Mouse (Mus musculus): Measurements from ENCODE around the gene Mcm6. TPM values are rescaled to one million over a fixed set of nuclear protein-coding genes. Genes with fewer than 3 reads are reported as not detected.

Mcm6 gene
- polyA plus RNA-seq (2015; fragmentation: Nextera tagmentation; extraction: Ambion mirVana) = 211 and 212 TPM in 2 replicates

DNA sequence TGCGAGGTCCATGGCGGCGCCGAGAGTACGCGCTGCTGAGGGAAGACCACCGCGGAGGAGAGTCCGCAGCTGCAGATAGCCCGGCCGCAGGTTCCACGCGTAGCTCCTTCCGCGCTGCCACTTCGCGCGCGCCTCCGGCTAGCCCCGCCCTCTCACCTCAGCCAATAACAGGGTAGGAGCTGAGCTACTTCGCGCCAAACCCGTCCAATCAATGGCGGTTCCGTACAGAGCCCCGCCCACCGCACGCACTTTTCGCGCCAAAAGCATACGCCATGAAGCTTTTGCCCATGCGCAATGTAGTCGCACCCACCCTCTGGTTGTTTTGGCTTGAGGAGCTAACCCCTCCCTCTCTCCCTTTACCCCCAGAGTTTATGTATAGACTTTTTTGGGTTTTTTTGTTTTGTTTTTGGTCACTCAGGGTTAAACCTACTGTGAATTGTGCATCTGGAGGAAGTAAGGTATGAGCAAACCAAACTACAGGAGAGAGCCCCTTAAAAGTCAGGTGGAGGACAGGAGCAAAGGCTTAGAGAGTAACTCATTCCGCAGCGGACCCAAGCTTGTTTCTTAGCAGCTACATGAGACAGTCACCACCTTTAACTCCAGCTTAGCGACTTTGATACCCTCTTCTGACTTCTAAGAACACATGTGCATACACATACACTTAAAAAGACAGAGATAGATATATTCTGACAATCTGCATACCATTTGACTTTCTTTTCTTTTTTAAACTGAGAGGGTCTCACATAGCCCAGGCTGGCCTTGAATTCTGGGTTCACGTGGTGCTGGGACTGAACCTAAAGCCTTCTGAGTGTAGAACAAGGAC is at the start of gene Mcm6:
Gene Mcm6 (minus strand): TSS at position 111 of the 823 bp plus-strand sequence.
- Histone ChIP-seq H3K4me2 (peak within 1 kb of the TSS; percentile 82), H3K9ac (peak within 1 kb of the TSS; percentile 91), H3K36me3 (replicated peaks) (peaks cover 54% of the 10 kb centered on the region), H3K9me3 (replicated peaks) (no peaks in the 10 kb centered on the region), H3K27ac (replicated peaks) (peak within 1 kb of the TSS; percentile 85), H3K4me3 (replicated peaks) (peak within 1 kb of the TSS; percentile 97), H3K4me1 (replicated peaks) (peaks cover 48% of the 10 kb centered on the region), H3K27me3 (no peaks in the 10 kb centered on the region)
- 2% methylated on average over 38 of the region's 38 CpGs for WGBS (ENCODE audit: insufficient replicate concordance)
- ATAC-seq (ENCODE audit: insufficient read depth) = peak; percentile 92

DNA sequence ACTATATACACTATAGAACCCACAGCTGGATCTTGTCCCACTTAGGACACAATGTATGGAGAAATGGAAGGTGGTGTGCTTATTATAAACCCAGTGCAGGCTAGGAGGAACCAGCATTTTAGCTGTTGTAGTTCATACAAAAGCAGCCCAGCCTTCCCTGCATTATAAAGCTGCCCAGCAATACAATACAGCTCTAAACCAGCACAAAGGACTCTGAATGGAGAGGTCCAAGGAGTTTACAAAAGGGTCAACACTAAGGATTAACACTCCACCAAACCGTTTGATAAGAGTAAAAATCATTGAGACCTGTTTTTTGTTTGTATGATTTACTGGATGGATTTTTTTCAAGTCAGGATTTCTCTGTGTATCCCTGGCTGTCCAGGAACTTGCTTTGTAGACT is 47.4 kb upstream of the Mcm6 start:
- Histone ChIP-seq H3K27ac (replicated peaks) (no peak overlapping the region), H3K4me2 (no peak overlapping the region), H3K36me3 (replicated peaks) (peaks cover 52% of the 10 kb centered on the region), H3K9me3 (replicated peaks) (no peaks in the 10 kb centered on the region), H3K27me3 (no peaks in the 10 kb centered on the region), H3K4me1 (replicated peaks) (peaks cover 21% of the 10 kb centered on the region; the same call in 1 of the 2 replicates), H3K4me3 (replicated peaks) (no peak overlapping the region), H3K9ac (no peak overlapping the region)
- 59% methylated on average over 1 of the region's 1 CpGs for WGBS (ENCODE audit: insufficient replicate concordance)
- ATAC-seq (ENCODE audit: insufficient read depth) = no peak

DNA sequence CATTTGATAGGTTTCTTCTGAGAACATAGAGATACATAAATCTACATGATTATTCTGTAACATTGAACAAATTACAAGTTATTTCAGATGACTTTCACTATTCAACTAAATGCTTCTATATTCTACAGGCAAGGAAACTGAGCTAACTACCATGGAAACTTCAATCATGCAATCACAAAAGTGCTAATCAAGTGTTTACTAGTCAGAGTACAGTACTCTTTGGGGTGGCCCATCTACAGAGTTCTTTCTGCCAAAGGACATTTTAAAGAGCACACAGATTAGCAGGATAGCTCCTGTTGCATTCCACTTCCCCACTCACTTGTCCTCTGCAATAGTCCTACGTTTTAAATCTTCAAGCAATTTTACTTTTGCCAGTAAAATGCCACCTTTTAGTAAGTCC is 46.2 kb upstream of the Mcm6 start:
- Histone ChIP-seq H3K4me3 (replicated peaks) (no peak overlapping the region), H3K27ac (replicated peaks) (no peak overlapping the region), H3K9ac (no peak overlapping the region), H3K9me3 (replicated peaks) (no peaks in the 10 kb centered on the region), H3K36me3 (replicated peaks) (peaks cover 55% of the 10 kb centered on the region), H3K4me1 (replicated peaks) (peaks cover 17% of the 10 kb centered on the region; the same call in 1 of the 2 replicates), H3K4me2 (no peak overlapping the region), H3K27me3 (no peaks in the 10 kb centered on the region)
- 55% methylated on average over 1 of the region's 1 CpGs for WGBS (ENCODE audit: insufficient replicate concordance)
- ATAC-seq (ENCODE audit: insufficient read depth) = no peak

DNA sequence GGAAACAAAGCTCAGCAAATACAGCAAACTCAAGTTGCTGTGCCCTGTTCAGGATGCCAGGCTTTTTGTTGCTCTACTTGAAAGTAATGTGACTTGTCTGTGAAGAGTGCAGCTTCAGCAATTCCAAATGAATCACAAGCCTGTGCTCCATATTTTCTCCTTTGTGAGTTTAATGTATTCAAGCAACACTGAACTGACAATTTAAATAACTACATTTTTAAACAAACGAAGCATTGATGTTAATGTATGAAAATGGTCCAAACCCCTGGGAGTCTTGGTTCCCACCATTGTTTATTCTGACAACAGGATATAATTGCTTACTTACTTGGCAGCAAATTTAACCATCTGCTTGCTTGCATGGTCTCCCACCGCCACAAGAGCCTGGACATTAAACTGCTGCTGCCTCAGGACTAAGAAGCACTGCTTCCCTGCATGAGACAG is 45.6 kb upstream of the Mcm6 start:
- Histone ChIP-seq H3K27ac (replicated peaks) (no peak overlapping the region), H3K4me1 (replicated peaks) (peaks cover 17% of the 10 kb centered on the region; the same call in 1 of the 2 replicates), H3K36me3 (replicated peaks) (peaks cover 52% of the 10 kb centered on the region), H3K9ac (no peak overlapping the region), H3K4me3 (replicated peaks) (no peak overlapping the region), H3K4me2 (no peak overlapping the region), H3K9me3 (replicated peaks) (no peaks in the 10 kb centered on the region), H3K27me3 (no peaks in the 10 kb centered on the region)
- no peak for ATAC-seq (ENCODE audit: insufficient read depth)
- WGBS (ENCODE audit: insufficient replicate concordance) = 77% methylated on average over 2 of the region's 2 CpGs

DNA sequence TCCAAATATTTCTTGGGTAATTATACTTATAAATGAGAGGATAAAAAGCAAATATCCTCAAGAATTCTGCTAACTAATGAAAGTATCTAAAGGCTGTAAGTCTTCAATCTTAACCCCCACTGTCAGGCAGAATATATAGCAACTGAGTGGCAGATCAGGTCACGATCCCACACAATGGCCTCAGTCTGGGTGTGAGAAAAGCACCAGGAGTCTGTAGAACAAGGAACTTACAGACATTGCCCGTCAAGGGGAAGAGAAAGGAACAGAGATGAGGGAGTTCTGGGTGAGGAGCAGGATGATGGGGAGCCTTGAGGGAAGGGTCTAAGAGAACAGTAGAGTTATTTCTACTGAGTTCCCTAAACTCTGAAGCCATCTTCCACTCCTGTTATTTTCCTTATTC is 41.5 kb upstream of the Mcm6 start:
- Histone ChIP-seq H3K27ac (replicated peaks) (no peak overlapping the region), H3K4me3 (replicated peaks) (no peak overlapping the region), H3K9me3 (replicated peaks) (no peaks in the 10 kb centered on the region), H3K27me3 (no peaks in the 10 kb centered on the region), H3K9ac (no peak overlapping the region), H3K4me2 (no peak overlapping the region), H3K36me3 (replicated peaks) (peaks cover 70% of the 10 kb centered on the region), H3K4me1 (replicated peaks) (no peaks in the 10 kb centered on the region)
- no peak for ATAC-seq (ENCODE audit: insufficient read depth)
- 79% methylated on average over 2 of the region's 2 CpGs for WGBS (ENCODE audit: insufficient replicate concordance)

DNA sequence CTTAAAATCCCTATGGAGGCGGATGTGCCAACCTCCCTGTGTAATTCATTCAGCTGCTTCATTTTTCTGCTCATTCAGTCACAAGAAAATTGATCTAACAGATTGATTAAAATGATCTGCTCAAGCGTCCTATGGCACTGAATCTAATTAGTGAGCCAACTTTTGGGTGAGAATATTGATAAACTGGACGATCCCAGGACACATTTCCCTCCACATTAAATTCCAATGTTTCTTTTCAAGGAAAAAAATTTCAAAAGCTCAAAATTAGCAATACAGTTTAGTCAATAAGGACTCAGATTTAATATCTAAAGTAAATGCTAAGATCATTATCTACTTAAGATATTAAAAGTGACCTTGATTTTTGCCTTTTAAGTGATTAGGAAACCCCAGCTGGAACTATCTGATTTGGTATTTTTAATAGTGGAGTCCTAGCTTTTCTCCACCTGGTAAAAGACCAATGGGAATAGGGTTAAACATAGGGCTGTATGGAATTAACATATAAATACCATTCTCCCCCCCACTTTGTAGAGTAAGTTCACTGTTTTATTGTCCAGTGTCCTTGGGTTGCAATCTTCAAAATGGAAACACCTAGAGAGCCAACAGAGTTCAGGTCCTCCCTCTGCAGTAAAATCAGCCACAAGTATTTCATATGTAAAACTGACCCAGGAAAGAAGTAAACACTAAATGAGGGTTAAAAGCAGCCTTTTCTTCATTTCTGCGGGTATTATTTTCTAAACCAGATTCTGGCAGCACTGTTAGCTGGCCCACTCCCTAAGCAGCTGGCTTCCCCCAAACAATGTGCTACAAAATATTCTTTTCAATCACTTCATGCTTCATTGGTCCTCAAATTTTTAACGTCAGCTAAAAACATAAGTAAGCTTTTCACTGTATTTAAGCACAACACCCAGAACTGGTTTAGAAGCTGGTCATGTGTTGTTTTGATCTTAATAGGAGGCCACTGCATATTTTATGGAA is 40.8 kb upstream of the Mcm6 start:
- no peaks in the 10 kb centered on the region for H3K27me3 ChIP-seq
- no peak overlapping the region for H3K4me3 ChIP-seq (replicated peaks)
- H3K4me1 ChIP-seq (replicated peaks) = no peaks in the 10 kb centered on the region
- no peaks in the 10 kb centered on the region for H3K9me3 ChIP-seq (replicated peaks)
- ATAC-seq (ENCODE audit: insufficient read depth) = no peak
- H3K27ac ChIP-seq (replicated peaks) = no peak overlapping the region
- no peak overlapping the region for H3K4me2 ChIP-seq
- H3K9ac ChIP-seq = no peak overlapping the region
- 71% methylated on average over 5 of the region's 5 CpGs for WGBS (ENCODE audit: insufficient replicate concordance)
- H3K36me3 ChIP-seq (replicated peaks) = peaks cover 74% of the 10 kb centered on the region

DNA sequence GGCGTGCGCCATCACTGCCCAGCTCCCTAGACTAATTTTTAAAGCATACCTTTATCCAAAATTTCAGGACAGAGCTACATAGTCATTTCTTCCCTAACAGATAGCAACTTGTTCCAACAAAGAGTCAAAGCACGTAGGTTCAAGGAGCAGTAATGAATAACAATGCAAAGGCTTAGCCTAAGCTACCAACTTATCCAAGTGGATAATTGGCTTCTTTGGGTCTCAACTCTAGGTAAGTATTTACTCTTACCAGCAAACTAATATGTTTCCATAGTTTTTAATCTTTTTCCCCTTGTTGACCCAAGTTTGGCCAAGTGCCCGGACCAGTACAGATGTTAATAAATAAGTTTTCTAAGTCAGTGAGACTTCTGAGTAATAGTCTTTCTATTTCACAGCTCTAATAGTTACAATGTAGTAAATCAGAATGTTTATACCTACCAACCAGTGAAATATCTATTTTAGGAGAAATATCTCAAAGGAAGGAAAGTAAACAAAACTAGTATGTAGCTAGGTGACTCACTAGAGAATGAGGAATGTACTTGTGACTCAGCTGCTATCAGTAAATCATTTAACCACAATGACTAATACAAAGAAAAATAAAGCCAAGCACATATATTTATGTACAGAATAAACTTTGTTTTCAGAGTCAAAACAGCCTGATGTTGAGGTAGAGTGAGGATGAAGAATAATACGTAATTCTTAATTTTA is 39.4 kb upstream of the Mcm6 start:
- no peak overlapping the region for H3K9ac ChIP-seq
- no peaks in the 10 kb centered on the region for H3K9me3 ChIP-seq (replicated peaks)
- no peak overlapping the region for H3K4me3 ChIP-seq (replicated peaks)
- no peaks in the 10 kb centered on the region for H3K27me3 ChIP-seq
- no peak for ATAC-seq (ENCODE audit: insufficient read depth)
- peaks cover 67% of the 10 kb centered on the region for H3K36me3 ChIP-seq (replicated peaks)
- no peaks in the 10 kb centered on the region for H3K4me1 ChIP-seq (replicated peaks)
- H3K4me2 ChIP-seq = no peak overlapping the region
- 83% methylated on average over 5 of the region's 5 CpGs for WGBS (ENCODE audit: insufficient replicate concordance)
- no peak overlapping the region for H3K27ac ChIP-seq (replicated peaks)

DNA sequence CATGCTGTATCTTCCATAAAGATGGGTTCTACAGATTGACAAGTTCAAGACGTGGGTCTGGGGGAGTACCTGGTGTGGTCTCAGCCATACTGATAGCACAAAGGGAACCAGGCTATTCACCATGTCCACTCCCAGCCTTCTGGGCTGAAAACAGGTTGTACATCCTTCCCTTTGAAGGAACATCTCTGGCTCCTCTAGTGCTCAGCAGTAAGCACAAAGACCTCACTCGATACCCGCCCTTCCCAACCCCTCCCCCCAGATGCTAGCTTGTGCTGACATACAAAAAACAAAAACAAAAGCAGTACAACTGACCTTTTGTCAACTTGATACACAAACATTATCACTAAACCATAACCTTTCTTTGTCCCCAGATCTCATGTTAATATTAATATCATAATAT is 35.2 kb upstream of the Mcm6 start:
- 78% methylated on average over 3 of the region's 3 CpGs for WGBS (ENCODE audit: insufficient replicate concordance)
- no peak overlapping the region for H3K4me2 ChIP-seq
- no peak overlapping the region for H3K4me3 ChIP-seq (replicated peaks)
- H3K36me3 ChIP-seq (replicated peaks) = peaks cover 55% of the 10 kb centered on the region
- no peak overlapping the region for H3K9ac ChIP-seq
- H3K27me3 ChIP-seq = no peaks in the 10 kb centered on the region
- no peak for ATAC-seq (ENCODE audit: insufficient read depth)
- no peaks in the 10 kb centered on the region for H3K9me3 ChIP-seq (replicated peaks)
- H3K4me1 ChIP-seq (replicated peaks) = no peaks in the 10 kb centered on the region
- H3K27ac ChIP-seq (replicated peaks) = no peak overlapping the region

DNA sequence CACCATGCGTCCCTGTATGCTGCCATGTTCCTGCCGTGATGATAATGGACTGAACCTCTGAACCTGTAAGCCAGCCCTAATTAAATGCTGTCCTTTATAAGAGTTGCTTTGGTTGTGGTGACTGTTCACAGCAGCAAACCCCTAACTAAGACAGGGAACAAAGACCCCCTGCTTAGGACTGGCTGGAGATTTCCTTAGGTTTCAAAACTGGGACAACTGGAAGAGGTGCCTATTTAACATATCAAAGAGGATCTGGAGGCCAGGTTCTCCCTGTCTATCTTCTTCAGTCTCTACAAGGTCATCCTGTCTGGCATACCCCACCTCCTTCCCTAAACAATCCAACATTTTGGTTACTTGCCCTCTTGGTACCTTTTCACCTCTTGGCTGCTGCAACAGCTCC is 32.9 kb upstream of the Mcm6 start:
- H3K27me3 ChIP-seq = no peaks in the 10 kb centered on the region
- no peak overlapping the region for H3K4me3 ChIP-seq (replicated peaks)
- no peak overlapping the region for H3K4me2 ChIP-seq
- WGBS (ENCODE audit: insufficient replicate concordance) = 77% methylated on average over 2 of the region's 2 CpGs
- H3K27ac ChIP-seq (replicated peaks) = no peak overlapping the region
- peaks cover 53% of the 10 kb centered on the region for H3K36me3 ChIP-seq (replicated peaks)
- H3K4me1 ChIP-seq (replicated peaks) = no peaks in the 10 kb centered on the region
- H3K9ac ChIP-seq = no peak overlapping the region
- no peak for ATAC-seq (ENCODE audit: insufficient read depth)
- no peaks in the 10 kb centered on the region for H3K9me3 ChIP-seq (replicated peaks)

DNA sequence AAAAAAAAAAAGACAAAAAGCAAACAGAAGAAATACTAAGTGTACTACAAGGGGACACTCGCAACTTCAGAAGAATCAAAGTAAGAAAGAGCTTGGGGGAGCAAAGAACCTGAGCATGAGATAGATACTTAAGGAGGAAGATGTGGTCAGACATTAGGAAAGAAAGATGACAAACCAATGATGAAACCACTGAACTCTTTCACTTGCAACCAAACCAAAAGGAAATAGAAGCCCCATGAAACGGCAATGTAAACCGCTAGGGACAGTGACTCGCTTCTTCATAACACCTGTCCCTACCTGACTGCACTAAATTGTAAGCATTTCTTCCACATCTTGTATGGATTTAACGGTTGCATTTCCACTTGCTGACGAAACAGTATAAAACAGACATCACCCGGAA is 27.0 kb upstream of the Mcm6 start:
- 71% methylated on average over 7 of the region's 7 CpGs for WGBS (ENCODE audit: insufficient replicate concordance)

More for the DNA sequence above, 27.0 kb upstream of the Mcm6 start:
- Histone ChIP-seq H3K4me3 (replicated peaks) (no peak overlapping the region), H3K36me3 (replicated peaks) (peaks cover 67% of the 10 kb centered on the region), H3K4me1 (replicated peaks) (no peaks in the 10 kb centered on the region), H3K27ac (replicated peaks) (no peak overlapping the region), H3K4me2 (no peak overlapping the region), H3K9me3 (replicated peaks) (no peaks in the 10 kb centered on the region), H3K9ac (no peak overlapping the region), H3K27me3 (no peaks in the 10 kb centered on the region)
- no peak for ATAC-seq (ENCODE audit: insufficient read depth)
